Mouse (Mus musculus) hindbrain, embryonic 15.5 days (tissue): ENCODE measurements around the gene Prkar1b. TPM values are rescaled to one million over a fixed set of nuclear protein-coding genes. Genes with fewer than 3 reads are reported as not detected.

Source experiments
- ATAC-seq: fragments of 200-750 bp; cut with Nextera tagmentation; 2 replicates; pipeline ENCODE4 v1.8.0; 2017; ENCODE audit warnings: low read depth, moderate number of reproducible peaks, moderate TSS enrichment; ENCODE audit not compliant: low FRiP score
- H3K27ac ChIP-seq: fragments of 300-500 bp; sonication (generic); replicated peaks from 2 replicates; pipeline ENCODE4 v1.5.1; 2015; ENCODE audit warnings: mild to moderate bottlenecking, inconsistent platforms
- H3K27me3 ChIP-seq: fragments of 300-500 bp; sonication (generic); 2 replicates; pipeline ENCODE4 v1.6.1; 2015; ENCODE audit warnings: control low read depth, inconsistent platforms
- H3K36me3 ChIP-seq: fragments of 300-500 bp; sonication (generic); 2 replicates; pipeline ENCODE4 v1.6.1; 2015; ENCODE audit warnings: control low read depth, inconsistent platforms
- H3K4me1 ChIP-seq: fragments of 300-500 bp; sonication (generic); replicated peaks from 2 replicates; pipeline ENCODE4 v1.6.1; 2015; ENCODE audit warnings: control low read depth, inconsistent platforms
- H3K4me2 ChIP-seq: fragments of 300-500 bp; sonication (generic); 2 replicates; pipeline ENCODE4 v1.6.1; 2015; ENCODE audit warnings: moderate library complexity, mild to moderate bottlenecking, inconsistent platforms
- H3K4me3 ChIP-seq: fragments of 300-500 bp; sonication (generic); 2 replicates; pipeline ENCODE4 v1.5.1; 2015; ENCODE audit warnings: mild to moderate bottlenecking, inconsistent platforms
- H3K9ac ChIP-seq: fragments of 300-500 bp; sonication (generic); 2 replicates; pipeline ENCODE4 v1.6.1; 2015; ENCODE audit warnings: inconsistent platforms
- H3K9me3 ChIP-seq: fragments of 300-500 bp; sonication (generic); 2 replicates; pipeline ENCODE4 v1.6.1; 2016; ENCODE audit warnings: control low read depth, inconsistent platforms
- WGBS: fragments of 180-500 bp; shearing (Covaris S2); methylation state at CpG from one replicate; pipeline ENCODE4 v1.1.7; 2015; 5-methylcytosine and 5-hydroxymethylcytosine counted together
- polyA plus RNA-seq: library from polyadenylated mRNA; unstranded; fragments of >200 nt; fragmentation: Nextera tagmentation; extraction: Ambion mirVana; gene quantifications from 2 replicates; pipeline ENCODE4 v1.2.1, GENCODE M21; 2015

Gene Prkar1b
- polyA plus RNA-seq, 1 experiment from 2014 or later, result 294 TPM

DNA sequence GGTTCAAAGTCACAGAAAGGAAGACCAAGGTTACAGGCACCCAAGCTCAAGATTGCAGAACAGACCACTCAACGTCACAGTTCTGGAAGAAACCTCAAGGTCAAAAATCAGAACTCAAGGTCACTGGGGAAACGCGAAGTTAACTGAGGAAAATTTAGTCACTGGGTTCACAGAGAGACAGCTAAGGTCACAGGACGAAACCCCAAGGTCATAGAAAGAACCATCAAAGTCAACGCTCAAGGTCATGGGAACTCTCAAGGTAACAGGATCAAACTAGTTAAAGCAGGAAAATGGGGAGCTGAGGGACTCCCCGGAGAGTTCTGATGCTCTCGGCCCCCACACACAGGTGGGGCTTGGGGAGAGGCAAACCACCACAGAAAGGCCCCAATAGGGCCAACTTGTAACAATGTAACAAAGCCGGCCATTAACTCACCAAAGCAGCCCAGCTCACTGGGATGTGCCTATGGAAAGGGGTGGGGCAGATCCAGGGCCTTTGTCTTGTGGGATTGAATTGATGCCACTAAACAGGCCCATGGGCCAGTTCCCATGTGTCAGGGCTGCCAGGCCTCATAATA, 174.8 kb downstream of the Prkar1b start:
- Histone ChIP-seq H3K9me3 (no peaks in the 10 kb centered on the region), H3K27ac (no peak overlapping the region), H3K4me2 (no peak overlapping the region), H3K9ac (no peak overlapping the region), H3K4me1 (peaks cover 3% of the 10 kb centered on the region; the same call in 1 of the 2 replicates), H3K36me3 (no peaks in the 10 kb centered on the region), H3K27me3 (no peaks in the 10 kb centered on the region), H3K4me3 (no peak overlapping the region)
- no peak for ATAC-seq
- WGBS, result 86% methylated on average over 8 of the region's 8 CpGs

DNA sequence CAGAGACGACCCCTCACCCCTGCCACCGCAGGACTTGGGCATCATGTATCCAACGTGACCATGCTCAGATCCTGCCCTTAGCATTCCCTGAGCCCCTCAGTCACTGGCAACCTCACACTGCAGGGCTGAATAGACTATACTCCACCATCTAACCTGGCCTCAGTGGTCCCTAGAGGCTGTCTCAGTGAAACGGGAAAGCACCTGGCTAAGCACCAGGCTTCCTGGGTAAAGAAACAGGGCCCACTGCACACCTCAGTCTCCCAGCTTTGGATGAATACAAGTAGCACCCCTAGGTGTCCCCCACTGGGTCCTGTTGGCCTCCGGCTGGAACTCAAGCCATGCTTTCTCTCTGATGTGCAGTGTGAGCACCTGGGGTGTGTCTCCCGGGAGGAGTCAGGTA, 176.3 kb downstream of the Prkar1b start:
- no peak overlapping the region for H3K27ac ChIP-seq
- no peak overlapping the region for H3K9ac ChIP-seq
- H3K27me3 ChIP-seq, result no peaks in the 10 kb centered on the region
- H3K4me1 ChIP-seq, result peaks cover 5% of the 10 kb centered on the region; the same call in 1 of the 2 replicates
- no peak overlapping the region for H3K4me2 ChIP-seq
- 85% methylated on average over 6 of the region's 6 CpGs for whole genome bisulfite sequencing
- no peaks in the 10 kb centered on the region for H3K9me3 ChIP-seq
- no peak overlapping the region for H3K4me3 ChIP-seq
- ATAC-seq, result no peak
- H3K36me3 ChIP-seq, result no peaks in the 10 kb centered on the region

DNA sequence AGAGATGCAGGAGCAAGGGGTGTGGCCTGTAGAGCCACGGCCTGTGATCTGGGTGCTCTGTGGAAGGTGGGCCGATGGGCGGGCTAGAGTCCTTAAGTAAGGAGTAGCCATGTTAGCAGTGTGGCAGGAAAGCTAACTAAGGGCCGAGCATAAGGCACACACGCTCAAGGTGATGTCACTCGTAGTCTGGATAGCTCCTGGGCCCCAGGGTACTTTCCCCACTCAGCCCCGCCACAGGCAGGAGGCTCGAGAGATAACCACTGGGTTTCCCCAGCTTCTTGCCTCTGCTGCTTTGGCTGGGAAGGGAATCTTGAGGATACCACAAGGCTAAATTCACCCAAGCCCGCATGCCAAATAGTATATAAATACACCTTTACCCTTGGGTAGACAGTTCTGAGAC, 178.4 kb downstream of the Prkar1b start:
- Histone ChIP-seq H3K9ac (no peak overlapping the region), H3K27me3 (no peaks in the 10 kb centered on the region), H3K27ac (no peak overlapping the region), H3K4me3 (no peak overlapping the region), H3K4me2 (no peak overlapping the region), H3K9me3 (no peaks in the 10 kb centered on the region), H3K4me1 (peaks cover 9% of the 10 kb centered on the region), H3K36me3 (no peaks in the 10 kb centered on the region)
- 82% methylated on average over 9 of the region's 9 CpGs for WGBS
- ATAC-seq, result no peak

DNA sequence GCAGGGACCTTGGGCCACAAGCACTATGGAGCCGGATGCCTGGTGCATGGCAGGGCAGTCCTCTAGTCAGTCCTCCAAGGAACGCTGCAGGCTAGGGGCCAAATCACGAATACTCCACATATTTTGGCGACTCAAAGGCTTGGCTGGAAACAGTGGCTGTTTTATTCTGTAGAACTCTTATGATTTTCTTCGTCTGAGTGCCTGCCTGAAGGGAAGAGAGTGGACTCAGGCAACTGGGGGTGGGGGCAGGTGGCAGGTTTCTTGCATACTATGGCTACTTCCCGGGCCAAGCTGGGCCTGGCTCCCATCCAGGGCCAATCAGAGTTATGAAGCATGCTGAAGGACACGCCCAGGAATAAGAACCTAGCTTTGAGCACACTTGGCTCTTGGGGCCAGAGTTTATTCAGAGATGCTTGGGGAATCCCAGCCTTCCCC, 179.7 kb downstream of the Prkar1b start:
- no peaks in the 10 kb centered on the region for H3K9me3 ChIP-seq
- no peaks in the 10 kb centered on the region for H3K27me3 ChIP-seq
- no peak overlapping the region for H3K9ac ChIP-seq
- peak; percentile 47; the same call in 1 of the 2 replicates for ATAC-seq
- no peak overlapping the region for H3K27ac ChIP-seq
- no peaks in the 10 kb centered on the region for H3K36me3 ChIP-seq
- no peak overlapping the region for H3K4me3 ChIP-seq
- no peak overlapping the region for H3K4me2 ChIP-seq
- WGBS, result 56% methylated on average over 7 of the region's 7 CpGs
- H3K4me1 ChIP-seq, result peaks cover 22% of the 10 kb centered on the region

Other genes with a start within 250 kb of the Prkar1b start
- gene Pdgfa, start 152.6 kb downstream of the Prkar1b start, polyA plus RNA-seq, result 23.5 and 24.8 TPM in 2 replicates
- gene Dnaaf5, start 222 bp upstream of the Prkar1b start, polyA plus RNA-seq, result 3.8 and 6.1 TPM in 2 replicates
- 40.8 and 45.3 TPM in 2 replicates for gene Sun1, start 50.6 kb upstream of the Prkar1b start, polyA plus RNA-seq
- 123 and 126 TPM in 2 replicates for gene Get4, start 102.3 kb upstream of the Prkar1b start, polyA plus RNA-seq
- 124 and 132 TPM in 2 replicates for gene Adap1, start 175.6 kb upstream of the Prkar1b start, polyA plus RNA-seq
- gene Cox19, start 201.4 kb upstream of the Prkar1b start, polyA plus RNA-seq, result 91.9 and 98.8 TPM in 2 replicates
- not detected in 2 replicates for gene Cyp2w1, start 202.6 kb upstream of the Prkar1b start, polyA plus RNA-seq
- 2.6 and 2.9 TPM in 2 replicates for gene Gpr146, start 227.7 kb upstream of the Prkar1b start, polyA plus RNA-seq